Mouse (Mus musculus): ENCODE results near the gene Ing2.
A peak's percentile ranks its signal among the peaks of the same experiment; 100 is the strongest.

- TF ChIP-seq CTCF (IDR thresholded peaks at IDR 0.05; ENCODE audit: insufficient read depth, low read depth, low read length) (no peak), POLR2A (IDR thresholded peaks at IDR 0.05; ENCODE audit: insufficient read depth, low read depth, low read length) (peak; percentile 89)
Measured at GRCm38 (mm10) chr8:47713761-47714745, 38.7 kb upstream of the Ing2 start, which contains the start of gene Cdkn2aip.
